Mouse (Mus musculus) cerebellum, postnatal 14 days (tissue): Measurements from ENCODE around the gene Pdzd3.

Source experiments
- DNase-seq, 2 experiments: peaks; one replicate each; pipeline ENCODE4 v3.0.0; 2021; ENCODE audit warnings: mixed read lengths in 2 of 2

Pdzd3 gene

DNA sequence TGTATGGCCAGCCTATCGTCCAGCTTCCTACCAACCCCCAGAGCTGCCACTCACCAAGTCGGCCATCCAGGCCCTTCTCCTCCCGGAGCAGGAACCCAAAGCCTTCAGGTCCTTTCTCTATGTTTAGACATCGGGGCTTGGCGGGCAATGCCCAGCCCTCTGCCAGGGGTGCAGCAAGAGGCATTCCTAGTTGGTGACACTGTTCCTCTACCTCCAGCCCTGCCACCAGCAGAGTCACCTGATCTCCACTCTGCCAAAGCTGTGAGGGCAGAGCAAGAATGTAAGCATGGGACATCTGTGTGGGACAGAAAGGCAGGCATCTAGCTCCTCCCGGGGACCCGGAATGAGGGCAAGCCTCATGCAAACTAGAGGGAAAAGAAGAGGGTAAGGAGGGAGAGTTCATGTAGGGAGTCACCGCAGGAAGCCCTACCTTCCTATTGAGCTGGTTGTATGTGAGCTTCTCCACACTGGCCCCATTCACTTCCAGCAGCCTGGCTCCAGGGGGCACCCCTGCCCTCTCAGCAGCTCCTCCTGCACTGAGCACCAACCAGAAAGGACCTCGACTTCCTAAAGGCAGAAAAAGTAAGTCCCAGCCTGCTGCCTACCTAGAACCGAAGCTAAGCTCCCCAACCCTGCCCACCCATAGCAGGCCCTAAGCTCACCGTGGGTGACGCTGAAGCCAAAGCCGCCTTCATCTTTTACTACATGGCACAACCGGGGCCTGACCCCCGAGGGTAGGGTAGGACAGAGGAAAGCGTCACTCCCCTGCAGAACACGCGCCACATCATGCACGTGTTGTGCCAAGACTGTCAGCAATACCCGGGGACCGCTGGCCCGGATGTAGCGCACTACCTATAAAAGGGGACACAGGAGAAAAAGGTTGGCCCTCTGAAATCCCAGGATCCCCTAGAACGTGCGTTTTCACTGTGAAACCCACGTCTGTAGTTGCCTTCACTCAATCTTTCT, 1.8 kb downstream of the Pdzd3 start:
- DNase-seq: peak; percentile 52 to 62

DNA sequence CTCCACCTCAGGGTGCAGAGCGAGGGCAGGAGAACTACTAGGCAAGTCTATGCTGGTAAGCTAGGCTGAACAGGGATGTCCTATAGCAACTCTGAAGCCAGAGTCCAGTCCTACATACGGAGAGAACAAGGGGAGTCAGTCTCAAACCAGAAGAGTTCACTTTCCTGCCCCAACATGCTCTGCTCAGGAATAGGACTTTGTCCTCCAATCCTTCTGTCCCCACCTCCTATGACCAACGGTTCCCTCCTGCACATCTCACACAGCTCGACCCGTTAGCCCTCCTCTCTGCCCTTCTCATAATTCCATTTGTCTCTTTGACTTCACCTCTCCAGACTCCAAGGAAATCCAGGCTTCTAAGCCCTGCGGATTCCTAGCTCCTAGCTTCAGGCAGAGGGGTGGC, 3.4 kb downstream of the Pdzd3 start:
- no peak for DNase-seq

DNA sequence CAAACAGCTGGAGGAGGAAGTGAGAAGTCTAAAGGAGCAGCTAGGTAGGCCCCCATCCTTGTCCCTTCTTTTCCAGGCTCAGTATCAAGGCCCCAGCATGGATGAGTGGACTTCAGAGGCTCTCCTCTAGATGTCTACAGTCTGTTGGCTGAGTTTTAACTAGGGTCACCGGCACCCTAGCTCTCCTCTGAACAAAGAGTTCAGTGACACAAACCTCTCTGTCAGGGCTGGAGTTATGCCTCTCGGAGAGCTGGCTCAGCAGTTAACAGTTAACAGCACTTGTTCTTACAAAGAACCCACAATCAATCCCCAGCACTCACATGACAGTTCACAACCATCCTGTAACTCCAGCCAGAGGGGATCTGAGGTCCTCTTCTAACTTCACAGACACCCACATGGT, 7.7 kb downstream of the Pdzd3 start:
- no peak for DNase-seq

DNA sequence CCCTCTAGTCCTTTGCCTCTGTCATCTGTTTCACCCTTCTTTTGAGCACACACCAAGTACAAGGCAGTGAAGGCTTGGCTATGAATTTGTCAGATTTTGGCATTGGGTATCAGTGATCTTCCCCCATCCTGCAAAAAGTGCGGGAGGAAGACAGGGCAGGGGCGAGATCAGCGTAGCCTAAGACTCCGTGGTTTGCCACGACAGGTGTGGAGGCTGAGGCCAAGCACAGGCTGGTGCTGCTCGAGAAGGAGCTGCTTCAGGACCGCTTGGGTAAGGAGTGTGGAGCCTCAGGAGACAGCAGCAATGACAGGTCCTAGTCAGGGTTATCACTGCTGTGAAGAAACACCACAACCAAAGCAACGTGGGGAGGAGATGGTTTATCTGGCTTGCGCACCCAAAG, 9.9 kb downstream of the Pdzd3 start:
- DNase-seq: no peak

DNA sequence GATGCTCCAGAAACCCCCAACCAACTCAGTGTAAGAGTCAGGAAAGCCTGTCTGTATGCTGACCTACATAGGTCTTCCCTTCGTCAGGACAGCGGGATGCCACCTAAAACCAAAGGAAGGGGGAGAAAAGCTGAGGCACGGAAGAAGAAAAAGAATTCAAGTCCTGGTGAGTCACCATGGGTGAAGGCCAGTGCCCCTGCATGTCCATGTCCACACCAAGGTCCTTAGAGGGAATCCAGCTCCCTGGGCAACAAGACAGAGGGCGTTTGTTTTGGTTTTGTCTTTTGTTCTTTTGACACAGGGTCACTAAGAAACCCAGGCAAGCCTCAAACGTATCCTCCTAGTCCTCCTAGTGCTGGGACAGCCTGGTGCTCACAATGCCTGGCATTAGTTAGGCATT, 10.4 kb downstream of the Pdzd3 start:
- no peak for DNase-seq

DNA sequence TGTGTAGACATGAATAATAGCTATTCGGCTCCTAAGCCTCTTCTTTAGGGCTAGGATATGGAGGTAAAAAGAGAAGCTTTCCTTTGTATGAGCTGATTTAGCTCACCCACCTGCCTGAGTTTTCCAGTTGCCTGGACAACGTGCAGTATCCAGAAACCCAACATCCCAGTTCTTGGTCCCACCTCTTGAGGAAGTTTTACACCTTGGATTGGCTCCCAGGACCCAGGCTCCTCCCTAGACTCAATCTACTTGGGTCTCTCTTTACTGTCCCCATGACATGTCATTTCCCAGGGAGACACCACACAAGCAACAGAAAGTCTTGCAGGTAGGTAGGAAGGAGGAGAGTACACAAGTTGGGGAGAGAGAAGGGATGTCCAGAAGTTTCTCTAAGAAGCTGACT, 10.9 kb downstream of the Pdzd3 start, which contains the start of gene Ccdc153:
Gene Ccdc153, plus strand, starts transcription at position 278 of the 400 bp plus-strand sequence.
- DNase-seq: no peak

DNA sequence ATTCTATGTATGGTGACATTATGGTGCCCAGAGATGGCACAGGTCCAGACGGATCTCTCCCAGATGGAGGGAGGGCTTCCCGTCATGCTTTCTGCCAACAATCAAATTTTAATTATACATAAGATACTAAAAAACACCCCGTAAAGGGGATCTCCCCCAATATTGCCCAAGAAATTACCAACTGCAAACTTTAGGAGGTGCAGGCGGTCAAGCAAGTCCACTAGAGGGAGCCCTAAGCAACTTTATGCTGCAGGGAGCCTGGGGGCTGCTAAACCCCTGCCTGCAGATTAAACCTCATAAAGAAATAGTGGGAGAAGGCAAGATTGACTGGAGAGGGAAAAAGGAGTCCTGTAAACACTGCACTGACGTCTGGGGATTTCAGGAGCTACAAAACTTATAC, 11.8 kb downstream of the Pdzd3 start:
- DNase-seq: peak; percentile 76 to 79

DNA sequence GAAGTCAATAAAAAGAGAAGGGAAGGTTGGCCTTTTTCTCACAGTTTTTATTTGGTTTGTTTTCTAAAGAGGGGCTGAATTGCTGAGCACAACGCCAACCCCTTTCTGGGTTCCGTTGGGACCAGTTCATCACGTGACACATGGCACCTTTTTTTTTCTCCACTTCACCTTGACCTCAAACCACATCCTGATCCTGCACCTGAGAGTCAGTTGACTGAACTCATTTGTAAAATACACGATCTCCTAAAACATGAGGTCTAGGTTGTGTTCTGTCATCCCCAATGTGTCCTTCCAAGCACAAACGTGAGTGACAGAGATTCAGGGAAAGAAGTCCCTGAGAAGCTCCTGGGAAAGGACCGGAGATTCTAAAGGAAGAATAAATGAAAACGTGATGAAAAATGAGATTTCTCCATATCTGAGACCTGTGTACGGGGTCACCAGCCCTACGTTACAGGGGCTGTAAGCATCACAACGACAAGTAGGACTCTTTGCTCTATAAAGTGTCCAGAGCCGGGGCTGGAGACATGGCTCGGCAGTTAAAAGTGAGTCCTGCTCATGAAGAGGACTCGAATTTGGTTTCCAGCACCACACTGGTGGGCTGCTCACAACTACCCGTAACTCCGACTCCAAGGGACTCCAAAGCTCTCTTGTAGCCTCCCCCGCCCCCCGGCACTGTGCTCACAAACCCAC, 12.6 kb downstream of the Pdzd3 start:
- DNase-seq: no peak

DNA sequence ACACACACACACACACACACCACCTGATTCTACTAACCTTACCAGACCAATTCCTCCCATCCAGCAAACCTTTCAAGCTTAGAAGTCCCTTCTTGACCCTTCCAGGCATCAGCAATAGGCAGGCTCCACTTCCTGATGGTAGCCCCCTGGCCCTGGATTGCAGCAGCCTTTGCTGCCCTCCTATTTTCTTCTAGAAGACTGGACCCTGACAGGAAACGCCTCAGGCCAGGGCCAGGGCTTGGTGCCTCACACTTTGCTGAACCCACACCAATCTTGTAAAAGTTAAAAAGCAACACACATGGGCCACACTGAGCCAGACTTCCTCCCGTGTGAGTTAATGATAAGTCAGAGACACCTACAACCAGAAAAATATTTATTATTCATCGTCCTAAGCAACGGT, 14.1 kb downstream of the Pdzd3 start:
- no peak for DNase-seq

DNA sequence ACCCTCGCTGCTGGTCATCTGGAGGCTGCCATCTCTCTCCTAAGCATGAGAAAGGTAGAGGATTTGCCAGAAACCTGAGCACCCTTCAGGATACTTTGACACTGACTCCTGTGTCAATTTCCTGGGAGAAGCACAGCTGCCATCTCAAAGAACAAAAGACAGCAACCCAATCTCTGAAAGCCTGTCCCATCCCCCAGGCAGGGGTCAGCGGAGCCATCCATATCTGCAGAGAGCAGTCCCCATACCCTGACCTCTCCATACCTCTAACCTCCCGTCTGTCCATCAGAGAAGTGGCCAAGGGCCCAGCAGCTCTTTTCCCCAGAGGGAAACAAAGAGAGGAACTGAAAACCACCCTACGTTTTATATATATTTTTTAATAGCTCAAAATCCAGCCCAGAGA, 14.7 kb downstream of the Pdzd3 start:
- DNase-seq: no peak

DNA sequence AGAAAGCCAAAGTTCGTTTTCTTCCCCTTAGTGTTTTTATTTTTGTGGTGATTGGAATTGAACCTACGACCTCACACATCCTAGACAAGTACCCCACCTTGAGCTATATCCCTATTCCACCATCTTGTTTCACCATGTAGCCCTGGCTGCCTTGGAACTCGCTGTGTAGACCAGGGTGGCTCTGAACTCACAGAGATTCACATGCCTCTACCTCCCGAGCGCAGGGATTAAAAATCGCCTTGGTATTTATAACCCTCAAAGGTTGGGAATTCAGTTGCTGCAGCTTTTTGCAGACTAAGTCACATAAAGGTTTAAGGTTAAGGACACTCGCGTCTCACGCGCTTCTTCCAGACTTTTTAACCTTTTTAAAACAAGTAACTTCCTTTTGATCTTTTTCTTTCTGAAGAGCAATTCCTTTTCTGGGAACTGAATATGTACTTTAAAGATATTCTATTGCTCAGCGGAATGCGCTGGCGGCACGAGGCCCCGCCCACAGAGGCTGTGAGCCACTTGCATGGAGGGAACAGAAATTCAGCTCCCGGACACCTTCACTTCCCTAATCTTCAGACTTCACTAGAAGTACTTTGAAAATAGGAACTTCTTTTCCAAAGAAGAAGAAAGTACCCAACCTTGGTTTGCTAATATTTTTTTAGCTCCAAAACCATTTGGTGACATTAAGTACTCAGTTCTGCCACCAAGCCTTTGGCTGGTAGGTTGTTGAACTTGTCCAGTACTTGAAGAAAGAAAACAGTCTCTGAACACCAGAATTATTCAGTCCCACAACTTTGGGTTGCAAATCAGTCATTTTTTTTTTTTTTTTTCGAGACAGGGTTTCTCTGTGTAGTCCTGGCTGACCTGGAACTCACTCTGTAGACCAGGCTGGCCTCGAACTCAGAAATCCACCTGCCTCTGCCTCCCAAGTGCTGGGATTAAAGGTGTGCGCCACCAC, 16.5 kb downstream of the Pdzd3 start:
- peak; percentile 37 to 38 for DNase-seq

DNA sequence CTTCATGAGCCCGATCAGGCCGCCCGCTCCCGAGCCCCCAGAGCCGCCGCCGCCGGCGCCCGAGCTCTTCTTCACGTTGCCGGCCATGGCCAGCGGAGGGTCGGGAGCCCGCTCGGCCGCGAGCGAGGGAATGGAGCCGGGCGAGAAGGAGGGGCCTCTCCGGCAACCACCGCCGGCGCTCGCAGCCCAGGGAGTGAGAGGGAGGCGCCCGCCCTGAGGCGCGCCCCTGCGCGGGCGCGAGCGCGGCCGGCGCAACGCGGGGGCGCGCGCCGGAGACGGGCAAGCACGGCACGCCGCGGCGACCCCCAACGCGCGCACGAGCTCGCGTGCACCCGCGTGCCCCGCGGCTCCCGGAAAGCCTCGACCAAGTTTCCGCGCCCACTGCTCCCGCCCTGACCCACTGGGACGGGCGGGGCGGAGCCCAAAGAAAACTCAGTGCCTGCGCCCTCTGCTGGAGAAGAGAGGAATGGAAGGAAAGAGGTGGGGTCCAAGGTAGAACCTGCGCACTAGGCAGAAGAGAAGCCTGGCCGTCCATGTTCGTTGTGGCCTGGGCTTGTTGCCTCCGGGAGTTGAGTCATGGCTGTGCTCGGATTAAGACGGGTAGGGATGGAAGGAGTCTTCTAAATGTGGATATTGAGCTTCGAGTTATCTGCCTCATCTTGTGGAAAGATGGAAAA, 17.3 kb downstream of the Pdzd3 start, which contains the start of gene Cbl:
Gene Cbl, minus strand, starts transcription at position 248 of the 677 bp plus-strand sequence.
- peak; percentile 99 to 100 for DNase-seq

DNA sequence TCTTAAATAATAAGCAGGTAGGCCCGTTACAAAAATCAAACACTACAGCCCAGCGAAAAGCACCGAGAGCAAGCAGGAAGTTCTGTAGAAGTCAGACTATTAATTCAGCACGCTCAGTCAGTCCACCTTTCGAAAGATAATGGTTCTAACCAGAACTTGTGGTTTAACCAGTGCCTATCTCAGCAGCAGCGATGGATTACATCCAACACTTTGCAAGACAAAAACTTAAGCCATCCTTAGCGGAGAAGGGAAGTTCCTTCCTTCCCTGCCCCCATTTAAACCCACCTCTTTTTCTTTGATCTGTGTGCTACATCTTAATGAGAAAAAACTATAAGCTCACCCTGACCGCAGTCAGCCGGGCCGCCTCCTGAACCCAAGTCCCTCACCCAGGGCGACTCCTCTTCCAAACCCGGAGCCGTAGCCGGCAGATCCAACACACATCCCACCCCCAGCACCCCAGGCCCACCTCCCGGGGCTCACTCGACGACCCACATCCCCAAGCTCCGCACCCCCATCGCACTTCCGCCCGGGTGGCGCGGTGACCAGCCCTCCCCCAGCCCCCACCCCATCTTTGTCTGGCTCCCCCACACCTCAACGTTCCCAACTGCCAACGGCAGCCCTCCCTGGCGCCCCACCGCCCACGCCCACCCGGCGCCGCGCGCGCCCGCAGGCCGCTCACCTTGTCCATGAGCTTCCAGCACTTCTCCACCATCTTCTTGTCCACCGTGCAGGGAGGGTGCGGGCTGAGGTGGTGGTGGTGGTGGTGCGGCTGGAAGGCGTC, 18.1 kb downstream of the Pdzd3 start:
- no peak for DNase-seq

DNA sequence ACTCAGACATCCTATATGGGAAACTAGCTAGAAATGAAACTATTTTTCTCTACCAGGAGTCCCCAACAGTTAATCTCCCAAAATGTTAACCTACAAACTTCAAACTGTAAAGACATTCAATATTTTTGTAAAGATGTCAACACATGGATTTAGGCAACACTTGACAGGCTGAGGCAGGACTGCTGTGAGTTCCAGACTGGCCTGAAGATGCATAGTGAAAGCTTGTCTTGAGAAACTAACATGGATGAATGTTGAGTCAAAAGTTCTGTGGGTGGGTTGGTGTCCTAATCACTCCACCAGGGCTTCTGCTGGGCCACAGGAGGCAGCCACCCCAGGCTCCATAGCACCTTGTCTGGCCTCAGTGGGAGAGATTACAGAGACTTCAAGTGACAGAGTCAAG, 19.7 kb downstream of the Pdzd3 start:
- no peak for DNase-seq

DNA sequence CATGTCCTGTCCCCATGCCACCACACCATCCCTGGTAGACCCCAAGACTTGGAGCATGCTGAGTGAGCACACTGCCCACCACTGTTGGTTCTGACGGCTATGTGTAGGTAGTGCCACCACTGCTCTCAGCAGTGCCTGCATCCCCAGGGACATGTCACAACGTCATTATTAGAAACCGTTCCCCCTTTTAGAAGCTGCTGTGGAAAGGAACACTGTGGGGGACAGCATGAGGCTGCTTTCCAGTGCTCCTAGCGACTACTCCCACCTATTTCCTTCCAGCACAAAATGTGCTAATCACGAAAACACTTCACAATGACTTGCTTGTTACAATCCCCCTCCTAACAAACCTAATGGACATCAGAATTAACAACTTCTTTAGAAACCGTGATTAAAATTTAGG, 25.3 kb downstream of the Pdzd3 start:
- DNase-seq: no peak

DNA sequence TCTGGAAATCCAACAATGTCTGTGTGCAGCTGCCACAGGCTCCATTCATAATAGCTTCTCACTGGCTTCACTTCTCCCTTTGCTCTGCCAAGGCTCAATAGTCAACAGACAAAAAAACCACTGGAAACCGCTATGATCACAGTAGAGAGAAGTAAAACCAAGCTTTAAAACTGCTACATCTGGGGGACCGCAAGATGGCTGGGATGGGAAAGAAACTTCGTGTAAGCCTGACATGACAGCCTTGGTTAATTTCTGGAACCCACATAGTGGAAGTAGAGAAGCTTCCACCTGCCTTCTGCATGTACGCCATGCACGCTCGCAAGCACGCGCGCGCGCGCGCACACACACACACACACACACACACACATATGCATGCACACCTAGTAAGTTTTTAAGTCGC, 37.7 kb downstream of the Pdzd3 start:
- DNase-seq: no peak

DNA sequence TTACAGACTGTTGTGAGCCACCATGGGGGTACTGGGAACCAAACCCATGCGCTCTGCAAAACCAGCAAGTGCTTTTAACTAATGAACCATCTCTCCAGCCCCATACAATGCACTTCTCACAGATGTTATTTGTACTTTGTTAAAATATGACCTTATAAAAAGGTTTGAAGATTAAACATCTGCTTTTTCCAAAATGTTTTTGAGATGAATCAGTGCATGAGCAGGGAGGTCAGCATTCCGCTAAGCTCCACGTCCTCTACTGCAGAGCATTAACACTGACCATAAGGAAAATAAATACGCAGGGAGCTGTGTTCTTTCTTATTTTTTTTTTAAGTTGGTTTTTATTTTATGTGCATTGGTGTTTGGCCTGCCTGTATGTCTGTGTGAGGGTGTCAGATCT, 38.9 kb downstream of the Pdzd3 start:
- no peak for DNase-seq

DNA sequence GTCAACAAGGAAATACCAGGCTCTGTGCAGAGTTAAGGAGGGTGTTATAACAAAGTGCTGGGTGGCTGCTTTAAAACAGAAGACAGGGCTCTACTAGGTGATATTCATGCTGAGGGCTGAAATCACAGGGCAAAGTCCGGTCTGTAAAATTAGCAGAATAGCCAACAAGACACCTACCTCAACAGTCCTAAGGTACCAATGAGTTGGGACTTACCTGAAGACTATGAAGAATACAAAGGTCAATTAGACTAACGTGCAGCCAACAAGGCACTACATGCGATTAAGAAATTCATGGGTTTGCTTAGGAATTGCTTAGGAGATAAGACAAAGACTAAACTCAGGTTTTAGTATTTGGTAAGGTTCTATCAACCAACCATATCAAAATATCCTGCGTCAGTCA, 41.9 kb downstream of the Pdzd3 start:
- no peak for DNase-seq

DNA sequence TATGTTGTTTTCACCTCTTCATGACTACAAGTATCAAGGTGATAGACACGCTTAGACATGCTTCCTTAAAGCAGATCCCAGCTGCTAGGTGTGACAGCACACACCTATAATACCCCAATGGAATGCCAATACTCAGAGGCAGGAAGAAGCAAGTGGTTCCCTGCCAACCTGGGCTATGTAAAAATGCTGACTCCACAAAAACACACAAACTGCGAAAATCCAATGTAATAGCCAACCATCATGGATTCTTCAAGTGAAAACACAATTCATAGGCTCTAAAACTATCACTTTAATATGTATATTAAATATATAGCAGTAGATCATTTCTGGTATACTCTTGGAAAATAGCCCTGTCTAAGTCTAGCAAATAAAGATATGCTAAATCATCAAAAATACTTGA, 43.4 kb downstream of the Pdzd3 start:
- DNase-seq: no peak

DNA sequence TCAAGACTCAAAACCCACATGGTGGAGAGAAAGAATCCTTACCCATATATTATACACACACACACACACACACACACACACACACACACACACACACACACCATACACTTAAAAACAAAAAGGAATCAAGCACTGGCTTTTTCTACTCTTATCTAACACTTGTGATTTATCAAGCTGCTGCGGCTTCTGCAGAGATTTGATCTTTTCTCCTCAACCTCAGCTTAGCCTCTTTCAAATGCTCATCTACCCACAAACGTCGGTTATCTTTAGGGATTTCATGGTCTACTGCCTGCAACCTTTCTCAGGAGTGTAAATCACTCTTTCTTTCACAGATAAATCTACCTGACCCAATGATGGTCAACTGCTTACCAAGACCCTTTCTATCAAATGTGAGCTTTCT, 50.8 kb downstream of the Pdzd3 start:
- no peak for DNase-seq

DNA sequence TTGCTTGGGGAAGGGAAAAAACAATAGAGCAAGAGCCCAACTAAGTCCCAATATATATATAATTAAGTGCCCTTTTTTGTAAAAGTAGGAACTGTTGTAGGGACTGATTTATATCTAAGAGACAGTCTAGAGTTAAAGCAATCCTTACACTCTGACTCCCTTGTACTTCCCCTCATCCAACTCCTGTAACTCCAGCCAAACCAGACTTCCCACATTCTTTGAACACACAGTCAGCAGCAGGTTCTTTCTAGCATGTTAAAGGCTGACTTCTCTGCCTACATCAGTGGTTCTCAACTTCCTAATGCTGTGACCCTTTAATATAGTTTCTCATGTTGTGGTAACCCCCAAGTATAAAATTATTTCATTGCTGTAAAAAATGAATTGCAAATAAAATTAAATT, 51.7 kb downstream of the Pdzd3 start:
- no peak for DNase-seq
